Mouse (Mus musculus) colon, adult 2 months (tissue): Measurements from ENCODE around the gene Asic2. TPM values are rescaled to one million over a fixed set of nuclear protein-coding genes. Genes with fewer than 3 reads are reported as not detected.

ENCODE experiments used
- polyA plus RNA-seq: library from polyadenylated mRNA; depleted of rRNA; stranded (reverse); fragments of >200 nt; gene quantifications from 2 replicates; pipeline ENCODE4 v1.2.3, GENCODE M21; 2012; rRNA removed

The Asic2 gene
- polyA plus RNA-seq: 1.2 and 1.7 TPM in 2 replicates

GRCm38 (mm10) chr11:81968401-81968881 lies at the start of gene Asic2:
Gene Asic2 (minus strand): TSS chr11:81968457.

GRCm38 (mm10) chr11:81860250-81860972 lies 107.8 kb downstream of the Asic2 start, which contains the start of gene 5530401A14Rik:
Gene 5530401A14Rik (plus strand): TSS chr11:81860673.

GRCm38 (mm10) chr11:80858065-80858464 lies 1110.2 kb downstream of the Asic2 start, which contains the start of gene Spaca3:
Gene Spaca3 (plus strand): TSS chr11:80858365.

Other genes starting within 250 kb of the Asic2 start
- not detected in 2 replicates for gene 5530401A14Rik, start 107.8 kb downstream of the Asic2 start, polyA plus RNA-seq
- gene Ccl2, start 67.1 kb upstream of the Asic2 start, polyA plus RNA-seq: 2.6 and 3.2 TPM in 2 replicates
- gene Gm17268, start 70.1 kb upstream of the Asic2 start, polyA plus RNA-seq: not detected in 2 replicates
- gene Ccl7, start 77.3 kb upstream of the Asic2 start, polyA plus RNA-seq: 0.76 and 0.98 TPM in 2 replicates
- gene Ccl11, start 89.4 kb upstream of the Asic2 start, polyA plus RNA-seq: 11.0 and 11.4 TPM in 2 replicates
- gene Ccl12, start 133.4 kb upstream of the Asic2 start, polyA plus RNA-seq: 1.2 TPM in 2 replicates
- 1.4 and 6.1 TPM in 2 replicates for gene Ccl8, start 146.7 kb upstream of the Asic2 start, polyA plus RNA-seq